Mouse (Mus musculus) embryonic facial prominence, embryonic 10.5 days (tissue): ENCODE data around the gene Cog2. TPM values are rescaled to one million over a fixed set of nuclear protein-coding genes. Genes with fewer than 3 reads are reported as not detected.

Experiments
- DNase-seq: peaks from one replicate; pipeline ENCODE4 v3.0.0-alpha.2; 2017; ENCODE audit warnings: low spot score
- H3K27ac ChIP-seq: fragments of 300-500 bp; sonication (generic); replicated peaks from 2 replicates; pipeline ENCODE4 v1.5.1; 2016; ENCODE audit warnings: mild to moderate bottlenecking
- H3K27me3 ChIP-seq: fragments of 300-500 bp; sonication (generic); replicated peaks from 2 replicates; pipeline ENCODE4 v1.6.1; 2016; ENCODE audit warnings: low read depth, mild to moderate bottlenecking; ENCODE audit not compliant: poor library complexity, severe bottlenecking
- H3K36me3 ChIP-seq: fragments of 300-500 bp; sonication (generic); replicated peaks from 2 replicates; pipeline ENCODE4 v1.6.1; 2016; ENCODE audit warnings: mild to moderate bottlenecking, moderate library complexity
- H3K4me1 ChIP-seq: fragments of 300-500 bp; sonication (generic); 2 replicates; pipeline ENCODE4 v1.6.1; 2016
- H3K4me3 ChIP-seq: fragments of 300-500 bp; sonication (generic); 2 replicates; pipeline ENCODE4 v1.5.1; 2016; ENCODE audit warnings: mild to moderate bottlenecking, moderate library complexity
- H3K9me3 ChIP-seq: fragments of 300-500 bp; sonication (generic); 2 replicates; pipeline ENCODE4 v1.6.1; 2016; ENCODE audit warnings: mild to moderate bottlenecking
- WGBS: fragments of 180-500 bp; shearing (Covaris S2); methylation state at CpG from one replicate; pipeline ENCODE4 v1.1.7; 2016; 5-methylcytosine and 5-hydroxymethylcytosine counted together
- polyA plus RNA-seq: library from polyadenylated mRNA; unstranded; fragments of >200 nt; fragmentation: Nextera tagmentation; extraction: Ambion mirVana; gene quantifications from 2 replicates; pipeline ENCODE4 v1.2.1, GENCODE M21; 2016

Gene Cog2
- polyA plus RNA-seq, 1 experiment from 2014 or later: 41.8 TPM

DNA sequence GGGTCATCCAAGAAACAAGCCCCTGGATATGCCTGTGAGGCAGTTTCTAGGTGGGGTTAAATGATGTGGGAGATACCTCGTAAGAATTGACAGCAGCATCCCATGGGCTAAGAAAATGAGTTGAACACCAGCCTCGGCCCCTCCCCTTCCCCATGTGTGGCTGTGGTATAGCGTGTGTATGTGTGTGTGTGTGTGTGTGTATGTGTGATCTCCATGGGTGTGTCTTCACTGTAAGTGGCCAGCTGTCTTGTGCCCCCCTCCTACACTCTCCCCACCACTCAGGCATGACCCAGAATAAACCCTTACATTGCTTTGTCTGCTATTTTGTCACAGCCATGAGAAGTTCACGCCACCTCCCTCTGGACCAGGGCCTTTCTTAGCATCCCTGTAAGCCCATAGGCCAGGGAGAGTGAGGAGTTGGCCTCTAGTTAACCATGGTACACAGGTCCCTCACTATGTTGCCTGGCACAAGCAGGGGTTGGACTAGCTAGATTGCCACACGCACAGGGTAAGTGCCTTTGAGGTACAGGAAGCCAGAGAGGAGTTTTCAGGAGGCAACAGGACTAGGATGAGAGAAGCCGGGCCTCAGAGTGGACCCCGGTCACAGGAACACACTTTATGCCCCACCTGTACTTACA lies 34.7 kb downstream of the Cog2 start:
- peaks cover 32% of the 10 kb centered on the region for H3K36me3 ChIP-seq
- no peak overlapping the region for H3K27ac ChIP-seq
- WGBS: 89% methylated on average over 7 of the region's 7 CpGs
- H3K4me1 ChIP-seq: peaks cover 15% of the 10 kb centered on the region
- DNase-seq: no peak
- H3K4me3 ChIP-seq: no peak overlapping the region
- no peaks in the 10 kb centered on the region for H3K27me3 ChIP-seq
- no peaks in the 10 kb centered on the region for H3K9me3 ChIP-seq

DNA sequence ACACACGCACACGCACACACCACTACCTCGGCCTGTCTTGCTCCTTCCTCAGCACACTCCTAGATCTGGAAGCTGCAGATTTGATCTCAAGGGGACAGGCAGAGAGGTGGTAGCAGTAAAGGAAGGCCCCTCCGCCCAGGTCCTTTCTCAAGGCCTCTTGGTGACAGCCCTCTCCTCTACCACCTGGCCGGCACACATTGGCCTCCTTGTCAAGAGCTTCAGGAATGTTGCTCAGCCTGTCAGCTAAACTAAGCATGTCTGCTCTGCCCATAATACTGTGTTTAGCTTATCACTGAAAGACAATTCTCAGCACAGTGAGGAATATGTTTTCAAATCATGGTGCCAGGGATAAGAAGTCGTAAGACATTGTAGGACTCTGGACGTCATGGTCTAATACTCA lies 35.6 kb downstream of the Cog2 start:
- Histone ChIP-seq H3K9me3 (no peaks in the 10 kb centered on the region), H3K36me3 (peaks cover 23% of the 10 kb centered on the region), H3K4me1 (peaks cover 15% of the 10 kb centered on the region), H3K27ac (no peak overlapping the region), H3K27me3 (no peaks in the 10 kb centered on the region), H3K4me3 (no peak overlapping the region)
- WGBS: 86% methylated on average over 7 of the region's 7 CpGs
- DNase-seq: no peak

DNA sequence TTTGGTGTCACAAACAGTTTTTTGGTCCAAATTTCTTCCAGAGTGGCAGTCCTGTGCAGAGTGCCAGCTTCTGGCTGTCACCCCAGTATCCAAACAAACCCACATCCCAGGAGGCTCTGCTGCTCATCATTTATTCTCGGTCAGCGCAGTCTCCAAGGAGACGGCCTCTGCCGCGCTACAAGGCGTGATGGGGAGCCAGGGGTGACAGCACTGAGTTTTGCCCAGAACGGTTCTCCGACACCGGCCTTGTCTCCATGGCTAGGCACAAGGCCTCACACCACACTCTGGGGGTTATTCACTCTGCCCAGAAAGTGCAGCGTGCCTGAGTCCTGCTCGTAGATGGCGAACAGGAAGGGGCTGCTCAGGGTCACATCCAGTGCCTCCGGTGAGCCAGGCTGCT lies 36.1 kb downstream of the Cog2 start:
- H3K9me3 ChIP-seq: no peaks in the 10 kb centered on the region
- H3K4me1 ChIP-seq: peaks cover 15% of the 10 kb centered on the region
- H3K4me3 ChIP-seq: no peak overlapping the region
- peak overlapping the region; percentile 32; the same call in 1 of the 2 replicates for H3K27ac ChIP-seq
- H3K27me3 ChIP-seq: no peaks in the 10 kb centered on the region
- no peak for DNase-seq
- peaks cover 18% of the 10 kb centered on the region for H3K36me3 ChIP-seq
- 79% methylated on average over 13 of the region's 13 CpGs for WGBS

- Histone ChIP-seq H3K27me3 (no peaks in the 10 kb centered on the region), H3K36me3 (peaks cover 9% of the 10 kb centered on the region), H3K4me1 (peaks cover 15% of the 10 kb centered on the region), H3K27ac (0 out of 2 replicates have a peak overlapping the region, but pooled peaks have one; percentile 32), H3K9me3 (no peaks in the 10 kb centered on the region), H3K4me3 (no peak overlapping the region)
- DNase-seq: no peak
- WGBS: 68% methylated on average over 5 of the region's 5 CpGs
Measured at GRCm38 (mm10) chr8:124557476-124557875, 36.9 kb downstream of the Cog2 start.

DNA sequence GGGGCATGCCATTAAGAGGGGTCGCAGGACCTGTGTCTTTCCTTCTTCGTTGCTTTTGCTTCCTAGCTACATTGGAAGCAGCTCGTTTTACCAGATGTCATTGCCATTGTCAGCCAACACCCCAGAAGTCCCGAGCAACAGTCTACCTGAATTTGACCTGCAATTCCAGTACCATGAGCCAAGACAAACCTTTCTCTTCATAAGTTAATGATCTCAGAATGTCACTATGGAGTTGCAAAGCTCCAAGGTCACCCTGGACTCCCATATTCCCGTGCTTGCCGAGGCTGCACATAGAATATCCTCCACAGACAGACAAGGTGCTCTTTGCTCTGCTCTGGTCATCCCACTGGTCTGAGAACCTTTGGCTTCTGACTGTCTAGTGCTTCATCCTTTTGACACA lies 46.6 kb downstream of the Cog2 start:
- no peak for DNase-seq
- 85% methylated on average over 6 of the region's 6 CpGs for whole genome bisulfite sequencing
- H3K4me1 ChIP-seq: peaks cover 13% of the 10 kb centered on the region
- H3K27me3 ChIP-seq: no peaks in the 10 kb centered on the region
- no peak overlapping the region for H3K4me3 ChIP-seq
- no peak overlapping the region for H3K27ac ChIP-seq
- no peaks in the 10 kb centered on the region for H3K9me3 ChIP-seq
- H3K36me3 ChIP-seq: no peaks in the 10 kb centered on the region

GRCm38 (mm10) chr8:124567584-124567983 lies 47.0 kb downstream of the Cog2 start:
- H3K9me3 ChIP-seq: no peaks in the 10 kb centered on the region
- no peaks in the 10 kb centered on the region for H3K36me3 ChIP-seq
- no peak overlapping the region for H3K4me3 ChIP-seq
- H3K4me1 ChIP-seq: peaks cover 18% of the 10 kb centered on the region
- no peaks in the 10 kb centered on the region for H3K27me3 ChIP-seq
- 90% methylated on average over 3 of the region's 3 CpGs for WGBS
- no peak for DNase-seq
- H3K27ac ChIP-seq: no peak overlapping the region

DNA sequence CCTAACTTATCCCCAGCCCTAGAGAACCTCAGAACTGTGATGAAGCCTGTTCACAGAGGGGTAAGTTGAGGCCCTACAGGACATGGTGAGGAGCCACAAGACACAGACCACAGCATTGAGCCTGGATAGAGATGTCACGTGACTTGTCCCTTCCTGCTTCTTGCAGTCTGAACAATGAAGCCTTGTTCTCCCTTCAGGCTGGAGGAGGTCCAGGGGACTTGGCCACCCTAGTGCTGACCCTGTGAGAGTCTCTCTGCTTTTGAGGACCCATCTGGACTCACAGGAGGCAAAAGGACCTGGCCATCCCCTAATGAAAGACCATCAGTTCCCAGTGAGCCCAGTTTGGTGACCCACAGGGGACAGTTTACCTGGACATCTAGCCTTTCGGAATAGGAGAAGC lies 48.5 kb downstream of the Cog2 start:
- 55% methylated on average over 2 of the region's 2 CpGs for WGBS
- Histone ChIP-seq H3K9me3 (no peaks in the 10 kb centered on the region), H3K4me1 (peaks cover 31% of the 10 kb centered on the region), H3K36me3 (no peaks in the 10 kb centered on the region), H3K27me3 (no peaks in the 10 kb centered on the region), H3K4me3 (no peak overlapping the region), H3K27ac (peak overlapping the region; percentile 51)
- DNase-seq: no peak

GRCm38 (mm10) chr8:124569593-124569992 lies 49.0 kb downstream of the Cog2 start, which contains the start of gene Agt:
Agt (minus strand) TSS chr8:124569706.
- H3K4me3 ChIP-seq: no peak within 1 kb of the TSS
- WGBS: 77% methylated on average over 2 of the region's 2 CpGs
- no peak for DNase-seq
- H3K27me3 ChIP-seq: no peaks in the 10 kb centered on the region
- peak within 1 kb of the TSS; percentile 51 for H3K27ac ChIP-seq
- peaks cover 31% of the 10 kb centered on the region for H3K4me1 ChIP-seq
- no peaks in the 10 kb centered on the region for H3K9me3 ChIP-seq
- no peaks in the 10 kb centered on the region for H3K36me3 ChIP-seq

DNA sequence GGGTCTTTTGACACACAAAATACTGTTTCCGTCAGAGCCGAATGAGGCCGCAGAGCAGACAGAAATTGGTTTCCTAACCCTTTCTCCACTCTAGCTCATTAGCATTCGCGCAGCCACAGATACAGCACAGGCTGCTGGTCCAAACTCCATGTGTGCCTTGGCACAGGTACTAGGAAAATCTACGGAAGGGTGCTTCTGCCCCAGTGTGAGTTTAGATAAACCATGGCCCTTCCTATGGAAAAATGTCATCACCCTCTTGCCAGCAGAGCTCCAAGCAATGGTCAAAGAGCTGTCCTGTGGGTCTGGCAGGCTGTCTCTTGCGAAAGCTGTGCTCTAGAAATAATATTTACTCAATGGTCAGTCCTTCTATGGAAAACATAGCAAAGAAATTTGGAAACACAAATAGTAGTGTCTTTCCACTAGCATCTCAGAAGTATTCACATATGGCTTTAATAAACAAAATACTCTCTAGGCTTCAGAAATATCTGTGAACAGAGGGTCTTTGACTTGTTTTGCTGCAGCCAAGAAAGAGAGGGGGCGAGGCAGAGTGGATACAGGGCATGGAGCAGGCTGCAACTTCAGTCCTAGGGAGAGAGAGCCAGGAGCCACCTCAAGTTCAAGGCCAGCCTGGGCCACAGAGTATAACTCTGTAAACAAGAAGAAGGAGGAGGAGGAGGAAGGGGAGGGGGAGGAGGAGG lies 51.3 kb downstream of the Cog2 start:
- H3K36me3 ChIP-seq: no peaks in the 10 kb centered on the region
- H3K4me3 ChIP-seq: no peak overlapping the region
- peaks cover 31% of the 10 kb centered on the region for H3K4me1 ChIP-seq
- DNase-seq: peak; percentile 21
- WGBS: 73% methylated on average over 8 of the region's 8 CpGs
- peak overlapping the region; percentile 53; the same call in 1 of the 2 replicates for H3K27ac ChIP-seq
- H3K27me3 ChIP-seq: no peaks in the 10 kb centered on the region
- no peaks in the 10 kb centered on the region for H3K9me3 ChIP-seq

DNA sequence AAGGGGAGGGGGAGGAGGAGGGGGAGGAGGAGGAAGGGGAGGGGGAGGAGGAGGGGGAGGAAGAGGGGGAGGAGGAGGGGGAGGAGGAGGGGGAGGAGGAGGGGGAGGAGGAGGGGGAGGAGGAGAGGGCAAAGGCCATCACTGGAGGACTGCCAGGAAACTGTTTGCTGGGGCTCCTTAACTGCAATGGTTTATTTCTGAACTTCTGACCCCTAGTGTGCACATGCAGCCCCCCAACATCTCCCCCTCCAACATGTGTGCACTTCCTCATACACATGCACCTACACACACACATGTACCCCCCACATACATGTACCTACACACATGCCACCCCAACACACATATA lies 51.8 kb downstream of the Cog2 start:
- H3K4me1 ChIP-seq: peaks cover 31% of the 10 kb centered on the region
- DNase-seq: no peak
- no peaks in the 10 kb centered on the region for H3K9me3 ChIP-seq
- H3K36me3 ChIP-seq: no peaks in the 10 kb centered on the region
- H3K27ac ChIP-seq: peak overlapping the region; percentile 53; the same call in 1 of the 2 replicates
- no peaks in the 10 kb centered on the region for H3K27me3 ChIP-seq
- no peak overlapping the region for H3K4me3 ChIP-seq

- H3K4me3 ChIP-seq: 0 out of 2 replicates have a peak overlapping the region, but pooled peaks have one; percentile 22
- no peaks in the 10 kb centered on the region for H3K27me3 ChIP-seq
- H3K9me3 ChIP-seq: no peaks in the 10 kb centered on the region
- H3K27ac ChIP-seq: peak overlapping the region; percentile 83
- WGBS: 61% methylated on average over 15 of the region's 15 CpGs
- no peaks in the 10 kb centered on the region for H3K36me3 ChIP-seq
- peak; percentile 90 for DNase-seq
- peaks cover 31% of the 10 kb centered on the region for H3K4me1 ChIP-seq
Measured at GRCm38 (mm10) chr8:124573552-124574340, 53.2 kb downstream of the Cog2 start.

DNA sequence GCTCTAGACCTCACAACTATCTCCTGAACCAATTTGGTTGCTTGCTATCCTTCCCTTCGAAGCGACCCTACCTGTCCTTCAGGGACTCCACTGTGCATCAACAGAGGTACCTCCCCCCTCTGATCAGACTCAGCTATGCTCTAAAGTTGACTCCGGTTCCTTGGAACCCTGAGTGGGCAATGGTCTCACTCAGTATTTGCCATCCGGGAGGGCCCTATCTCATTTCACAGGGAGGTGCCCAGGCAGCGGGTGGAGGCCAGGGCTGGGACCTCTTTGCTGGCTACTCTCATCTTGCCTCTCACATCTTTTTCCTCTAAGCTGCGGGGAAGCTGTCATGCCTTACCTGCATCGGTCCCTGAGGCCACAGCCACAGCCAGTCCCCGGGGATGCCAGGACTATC lies 55.2 kb downstream of the Cog2 start, which contains the start of gene Capn9:
TSS of gene Capn9 (plus strand) at position 301 of the 400 bp plus-strand sequence.
- H3K27ac ChIP-seq: no peak within 1 kb of the TSS
- peaks cover 23% of the 10 kb centered on the region for H3K4me1 ChIP-seq
- H3K27me3 ChIP-seq: no peaks in the 10 kb centered on the region
- DNase-seq: no peak
- no peaks in the 10 kb centered on the region for H3K9me3 ChIP-seq
- no peaks in the 10 kb centered on the region for H3K36me3 ChIP-seq
- 90% methylated on average over 8 of the region's 8 CpGs for whole genome bisulfite sequencing
- H3K4me3 ChIP-seq: no peak within 1 kb of the TSS
